Mouse (Mus musculus): ENCODE results near the gene Hspa4l.

Hspa4l gene

GRCm38 (mm10) chr3:40744024-40744835, at the start of gene Hspa4l:
Hspa4l (plus strand) TSS chr3:40744495.
- no peak for DNase-seq (ENCODE audit: low spot score)

GRCm38 (mm10) chr3:40695162-40695561, 49.1 kb upstream of the Hspa4l start:
- DNase-seq (ENCODE audit: low spot score) = no peak

- no peak for DNase-seq (ENCODE audit: low spot score)
Measured at GRCm38 (mm10) chr3:40698834-40699233, 45.5 kb upstream of the Hspa4l start.

GRCm38 (mm10) chr3:40704816-40705430, 39.4 kb upstream of the Hspa4l start:
- no peak for DNase-seq (ENCODE audit: low spot score)

GRCm38 (mm10) chr3:40708655-40709054, 35.6 kb upstream of the Hspa4l start, which contains the start of gene Slc25a31:
Slc25a31 (plus strand) TSS chr3:40708855.
- DNase-seq (ENCODE audit: low spot score) = no peak

- no peak for DNase-seq (ENCODE audit: low spot score)
Measured at GRCm38 (mm10) chr3:40716056-40716455, 28.2 kb upstream of the Hspa4l start.

DNA sequence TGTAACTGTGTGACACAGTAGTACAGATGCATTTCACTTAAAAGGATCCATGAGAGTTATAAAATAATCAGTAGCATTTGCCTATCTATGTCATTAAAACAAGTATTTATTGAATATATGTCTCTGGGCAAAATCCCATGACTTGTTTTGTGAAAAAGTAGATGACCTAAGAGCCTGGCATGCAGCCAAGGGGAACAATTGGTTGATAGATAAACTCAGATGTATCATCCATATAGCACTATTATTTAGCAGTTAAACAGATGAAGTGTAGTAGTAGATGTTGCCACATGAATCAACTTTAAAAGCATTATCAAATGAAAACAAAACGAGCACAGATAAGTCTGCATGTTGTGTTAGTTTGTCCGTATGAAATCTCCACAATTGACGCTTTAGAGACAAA, 25.3 kb upstream of the Hspa4l start:
- no peak for DNase-seq (ENCODE audit: low spot score)

GRCm38 (mm10) chr3:40738381-40738912, 5.8 kb upstream of the Hspa4l start:
- no peak for DNase-seq (ENCODE audit: low spot score)

DNA sequence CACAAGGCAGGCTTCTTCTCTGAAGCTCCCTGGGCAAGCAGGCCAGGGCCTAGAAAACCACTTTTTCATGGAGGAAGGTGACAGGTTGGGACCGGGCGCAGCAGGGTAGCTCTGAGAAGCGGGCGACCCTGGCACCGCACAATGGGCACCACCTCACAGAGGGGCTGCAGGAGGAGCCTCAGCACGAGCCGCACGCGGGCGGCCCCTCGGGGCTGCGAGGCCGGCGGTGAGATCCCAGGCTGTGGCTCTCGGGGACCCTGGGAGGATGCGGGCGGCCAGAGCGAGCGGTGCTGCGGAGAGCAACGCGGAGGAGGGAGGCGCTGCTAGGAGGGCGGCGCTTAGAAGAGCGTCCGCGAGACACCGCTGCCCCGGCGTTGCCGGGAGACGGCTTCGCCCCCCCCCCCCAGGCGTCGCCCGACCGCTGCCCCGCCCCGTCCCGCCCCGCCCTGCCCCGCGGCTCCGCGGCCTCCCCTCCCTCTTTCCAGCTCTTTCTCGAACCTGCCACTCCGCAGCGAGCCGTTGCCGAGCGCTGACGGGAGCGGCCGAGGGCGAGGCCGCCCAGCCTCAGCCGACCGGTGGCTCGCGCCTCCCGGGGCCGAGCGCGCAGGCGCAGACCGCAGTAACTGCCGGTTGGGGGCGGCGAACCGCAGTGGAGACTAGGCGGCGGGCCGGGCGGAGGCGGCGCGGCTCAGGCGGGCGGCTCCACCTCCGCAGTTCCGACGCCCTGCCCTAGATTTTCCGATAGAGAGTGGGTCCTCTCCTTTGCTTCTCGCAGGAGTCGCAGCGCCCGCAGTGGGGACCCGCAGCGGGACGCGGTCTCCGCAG, 753 bp downstream of the Hspa4l start:
- DNase-seq (ENCODE audit: low spot score) = peak; percentile 84

GRCm38 (mm10) chr3:40745661-40746547, 1.6 kb downstream of the Hspa4l start:
- no peak for DNase-seq (ENCODE audit: low spot score)

GRCm38 (mm10) chr3:40760746-40761145, 16.5 kb downstream of the Hspa4l start:
- no peak for DNase-seq (ENCODE audit: low spot score)

GRCm38 (mm10) chr3:40761312-40761711, 17.0 kb downstream of the Hspa4l start:
- no peak for DNase-seq (ENCODE audit: low spot score)

DNA sequence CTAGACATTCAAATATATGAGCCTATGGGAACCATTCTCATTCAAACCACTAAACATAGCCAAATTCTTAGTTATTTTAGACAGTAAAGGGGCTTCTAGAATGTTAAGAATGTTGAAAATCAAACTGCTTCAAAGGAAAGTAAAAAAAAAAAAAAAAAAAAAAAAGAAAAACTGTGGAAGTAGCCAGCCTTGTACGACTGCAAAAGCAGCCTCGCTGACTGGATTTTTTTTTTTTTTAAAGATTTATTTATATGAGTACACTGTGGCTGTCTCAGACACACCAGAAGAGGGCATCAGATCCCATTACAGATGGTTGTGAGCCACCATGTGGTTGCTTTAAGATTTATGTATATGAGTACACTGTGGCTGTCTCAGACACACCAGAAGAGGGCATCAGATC, 49.5 kb downstream of the Hspa4l start:
- DNase-seq (ENCODE audit: low spot score) = no peak

- DNase-seq (ENCODE audit: low spot score) = no peak
Measured at GRCm38 (mm10) chr3:40798054-40798453, 53.8 kb downstream of the Hspa4l start.

DNA sequence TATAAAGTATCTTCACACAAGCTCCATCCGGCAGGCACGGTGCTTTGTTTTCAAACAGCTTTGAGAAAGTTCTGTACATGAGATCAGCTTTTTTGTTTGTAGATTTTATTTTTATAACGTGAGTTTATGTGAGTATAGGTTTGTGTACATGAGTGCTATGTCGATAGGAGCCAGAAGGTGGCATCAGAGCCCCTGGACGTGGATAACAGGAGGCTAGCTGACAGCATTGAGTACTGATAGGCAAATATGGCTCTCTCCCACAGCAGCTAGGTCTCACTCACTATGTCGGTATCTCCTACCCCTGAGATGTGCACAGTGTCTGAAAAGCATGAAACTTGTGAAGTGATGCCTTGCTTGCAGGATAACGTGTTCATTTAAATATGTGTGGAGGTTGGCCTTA, 54.2 kb downstream of the Hspa4l start:
- no peak for DNase-seq (ENCODE audit: low spot score)

- peak; percentile 83 for DNase-seq (ENCODE audit: low spot score)
Measured at GRCm38 (mm10) chr3:40799530-40800372, 55.5 kb downstream of the Hspa4l start, which contains the start of gene Plk4. Plk4 (plus strand) TSS chr3:40800019.

GRCm38 (mm10) chr3:40800373-40800823, 56.1 kb downstream of the Hspa4l start:
- DNase-seq (ENCODE audit: low spot score) = peak; percentile 27

- DNase-seq (ENCODE audit: low spot score) = no peak
Measured at GRCm38 (mm10) chr3:40806871-40807270, 62.6 kb downstream of the Hspa4l start.

- no peak for DNase-seq (ENCODE audit: low spot score)
Measured at GRCm38 (mm10) chr3:40808686-40809085, 64.4 kb downstream of the Hspa4l start.

DNA sequence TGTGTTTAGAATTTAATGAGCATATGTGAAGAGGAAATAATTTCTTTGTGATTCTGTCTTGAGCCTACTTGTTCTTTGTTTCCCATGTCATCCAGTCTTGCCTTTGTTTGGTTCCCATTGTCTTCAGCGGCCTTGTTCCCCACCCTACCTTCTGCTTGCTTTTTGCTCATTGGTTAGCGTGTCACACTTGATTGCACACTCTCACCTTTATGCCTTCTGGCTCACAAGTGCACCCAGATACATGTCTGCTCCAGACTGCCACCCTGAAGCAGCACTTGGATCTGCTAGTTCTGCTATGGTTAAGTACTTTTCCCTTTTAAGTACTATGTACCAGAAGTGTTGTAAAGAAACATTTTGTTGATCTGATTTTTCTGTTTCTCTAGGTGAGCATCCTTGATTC, 65.6 kb downstream of the Hspa4l start:
- no peak for DNase-seq (ENCODE audit: low spot score)
